Mouse (Mus musculus): ENCODE data around the gene Zbtb8b.

- TF ChIP-seq ZC3H11A (IDR thresholded peaks at IDR 0.05; ENCODE audit: borderline replicate concordance, low read depth, low read length), result no peak
- no peak for TF ChIP-seq CHD2 (IDR thresholded peaks at IDR 0.05; ENCODE audit: low read depth, low read length)
- no peak for TF ChIP-seq HCFC1 (IDR thresholded peaks at IDR 0.05; ENCODE audit: borderline replicate concordance, insufficient read depth, low read length)
- no peak for TF ChIP-seq ZNF384 (IDR thresholded peaks at IDR 0.05; ENCODE audit: low read depth, low read length)
- no peak for TF ChIP-seq MAFK (IDR thresholded peaks at IDR 0.05; ENCODE audit: insufficient read depth, low read depth, low read length)
Measured at GRCm38 (mm10) chr4:129464286-129464815, 23.7 kb upstream of the Zbtb8b start.

Data from ES-E14 (cell line).